Mouse (Mus musculus) neural tube, embryonic 11.5 days (tissue): ENCODE measurements around the gene Dok1. TPM values are rescaled to one million over a fixed set of nuclear protein-coding genes. Genes with fewer than 3 reads are reported as not detected.

Experiments used
- ATAC-seq: fragments of 200-750 bp; cut with Nextera tagmentation; 2 replicates; pipeline ENCODE4 v1.8.0; 2017; ENCODE audit warnings: moderate number of reproducible peaks, mild to moderate bottlenecking, moderate TSS enrichment, moderate library complexity; ENCODE audit not compliant: insufficient read depth, low FRiP score, low TSS enrichment
- DNase-seq: peaks from one replicate; pipeline ENCODE4 v3.0.0-alpha.2; 2015; ENCODE audit warnings: low spot score
- H3K27ac ChIP-seq: fragments of 300-500 bp; sonication (generic); 2 replicates; pipeline ENCODE4 v1.5.1; 2014; ENCODE audit warnings: low read depth, mild to moderate bottlenecking, low read length
- H3K27me3 ChIP-seq: fragments of 300-500 bp; sonication (generic); 2 replicates; pipeline ENCODE4 v1.6.1; 2014; ENCODE audit warnings: mild to moderate bottlenecking, low read length, mixed read lengths; ENCODE audit not compliant: control insufficient read depth, insufficient read depth
- H3K36me3 ChIP-seq: fragments of 300-500 bp; sonication (generic); 2 replicates; pipeline ENCODE4 v1.6.1; 2014; ENCODE audit warnings: mild to moderate bottlenecking, low read length, moderate library complexity, mixed read lengths; ENCODE audit not compliant: control insufficient read depth, insufficient read depth
- H3K4me1 ChIP-seq: fragments of 300-500 bp; sonication (generic); 2 replicates; pipeline ENCODE4 v1.6.1; 2014; ENCODE audit warnings: low read length, mixed read lengths; ENCODE audit not compliant: control insufficient read depth, insufficient read depth
- H3K4me2 ChIP-seq: fragments of 300-500 bp; sonication (generic); 2 replicates; pipeline ENCODE4 v1.6.1; 2014; ENCODE audit warnings: low read depth, mild to moderate bottlenecking, moderate library complexity
- H3K4me3 ChIP-seq: fragments of 300-500 bp; sonication (generic); 2 replicates; pipeline ENCODE4 v1.5.1; 2014; ENCODE audit warnings: low read depth, low read length
- H3K9ac ChIP-seq: fragments of 300-500 bp; sonication (generic); 2 replicates; pipeline ENCODE4 v1.6.1; 2014; ENCODE audit warnings: mild to moderate bottlenecking, low read length
- H3K9me3 ChIP-seq: fragments of 300-500 bp; sonication (generic); 2 replicates; pipeline ENCODE4 v1.6.1; 2016; ENCODE audit warnings: low read length; ENCODE audit not compliant: control insufficient read depth
- WGBS: fragments of 180-500 bp; shearing (Covaris S2); extraction: QIAGEN DNeasy Blood & Tissue Kit; methylation state at CpG from one replicate; pipeline ENCODE4 v1.1.7; 2014; 5-methylcytosine and 5-hydroxymethylcytosine counted together
- polyA plus RNA-seq: library from polyadenylated mRNA; unstranded; fragments of >200 nt; fragmentation: Nextera tagmentation; extraction: Ambion mirVana; gene quantifications from 2 replicates; pipeline ENCODE4 v1.2.1, GENCODE M21; 2014

The Dok1 gene
- polyA plus RNA-seq, 1 experiment from 2014 or later, result 5.6 TPM

GRCm38 (mm10) chr6:83004309-83004708 is 29.0 kb downstream of the Dok1 start:
- Histone ChIP-seq H3K9me3 (no peaks in the 10 kb centered on the region), H3K4me1 (no peaks in the 10 kb centered on the region), H3K36me3 (no peaks in the 10 kb centered on the region), H3K27me3 (no peaks in the 10 kb centered on the region), H3K9ac (no peak overlapping the region), H3K4me2 (no peak overlapping the region), H3K4me3 (no peak overlapping the region), H3K27ac (no peak overlapping the region)
- 77% methylated on average over 2 of the region's 2 CpGs for WGBS
- ATAC-seq, result no peak
- DNase-seq, result no peak

- no peak for ATAC-seq
- Histone ChIP-seq H3K4me2 (no peak overlapping the region), H3K27ac (no peak overlapping the region), H3K36me3 (no peaks in the 10 kb centered on the region), H3K27me3 (no peaks in the 10 kb centered on the region), H3K4me3 (no peak overlapping the region), H3K9me3 (no peaks in the 10 kb centered on the region), H3K9ac (no peak overlapping the region), H3K4me1 (no peaks in the 10 kb centered on the region)
- DNase-seq, result no peak
- 85% methylated on average over 5 of the region's 5 CpGs for WGBS
Measured at GRCm38 (mm10) chr6:83003850-83004249, 29.4 kb downstream of the Dok1 start.

GRCm38 (mm10) chr6:83003082-83003481 is 30.2 kb downstream of the Dok1 start:
- no peak for ATAC-seq
- Histone ChIP-seq H3K27ac (no peak overlapping the region), H3K36me3 (no peaks in the 10 kb centered on the region), H3K9ac (no peak overlapping the region), H3K4me1 (no peaks in the 10 kb centered on the region), H3K4me3 (no peak overlapping the region), H3K4me2 (no peak overlapping the region), H3K27me3 (no peaks in the 10 kb centered on the region), H3K9me3 (no peaks in the 10 kb centered on the region)
- DNase-seq, result no peak
- WGBS, result 96% methylated on average over 1 of the region's 1 CpGs

- ATAC-seq, result no peak
- DNase-seq, result no peak
- Histone ChIP-seq H3K9me3 (no peaks in the 10 kb centered on the region), H3K4me1 (no peaks in the 10 kb centered on the region), H3K36me3 (no peaks in the 10 kb centered on the region), H3K27ac (no peak overlapping the region), H3K9ac (no peak overlapping the region), H3K4me2 (no peak overlapping the region), H3K27me3 (no peaks in the 10 kb centered on the region), H3K4me3 (no peak overlapping the region)
- WGBS, result 76% methylated on average over 8 of the region's 8 CpGs
Measured at GRCm38 (mm10) chr6:82999986-83000385, 33.3 kb downstream of the Dok1 start.

GRCm38 (mm10) chr6:82998326-82998725 is 34.9 kb downstream of the Dok1 start:
- Histone ChIP-seq H3K4me2 (no peak overlapping the region), H3K36me3 (no peaks in the 10 kb centered on the region), H3K4me1 (no peaks in the 10 kb centered on the region), H3K9ac (no peak overlapping the region), H3K27me3 (no peaks in the 10 kb centered on the region), H3K4me3 (no peak overlapping the region), H3K27ac (no peak overlapping the region), H3K9me3 (no peaks in the 10 kb centered on the region)
- WGBS, result 78% methylated on average over 4 of the region's 4 CpGs
- no peak for DNase-seq
- no peak for ATAC-seq

GRCm38 (mm10) chr6:82997511-82998102 is 35.7 kb downstream of the Dok1 start:
- no peak for ATAC-seq
- no peak overlapping the region for H3K9ac ChIP-seq
- 54% methylated on average over 7 of the region's 7 CpGs for WGBS

GRCm38 (mm10) chr6:82996740-82997315 is 36.4 kb downstream of the Dok1 start:
- no peaks in the 10 kb centered on the region for H3K9me3 ChIP-seq
- DNase-seq (peak; percentile 91), ATAC-seq (peak; percentile 81)
- H3K4me2 ChIP-seq, result peak overlapping the region; percentile 25
- H3K27me3 ChIP-seq, result no peaks in the 10 kb centered on the region
- peak overlapping the region; percentile 22; the same call in 1 of the 2 replicates for H3K9ac ChIP-seq
- no peak overlapping the region for H3K27ac ChIP-seq
- no peaks in the 10 kb centered on the region for H3K36me3 ChIP-seq
- no peaks in the 10 kb centered on the region for H3K4me1 ChIP-seq
- H3K4me3 ChIP-seq, result 0 out of 2 replicates have a peak overlapping the region, but pooled peaks have one; percentile 2
- WGBS, result 14% methylated on average over 11 of the region's 11 CpGs

More at GRCm38 (mm10) chr6:82997511-82998102, 35.7 kb downstream of the Dok1 start:
- Histone ChIP-seq H3K4me2 (no peak overlapping the region), H3K4me3 (no peak overlapping the region), H3K9me3 (no peaks in the 10 kb centered on the region), H3K36me3 (no peaks in the 10 kb centered on the region), H3K4me1 (no peaks in the 10 kb centered on the region), H3K27ac (no peak overlapping the region), H3K27me3 (no peaks in the 10 kb centered on the region)
- no peak for DNase-seq

- no peaks in the 10 kb centered on the region for H3K27me3 ChIP-seq
- H3K4me3 ChIP-seq, result no peak overlapping the region
- H3K9ac ChIP-seq, result no peak overlapping the region
- ATAC-seq, result no peak
- 81% methylated on average over 7 of the region's 7 CpGs for WGBS
- no peak overlapping the region for H3K27ac ChIP-seq
- DNase-seq, result no peak
- H3K4me2 ChIP-seq, result no peak overlapping the region
- no peaks in the 10 kb centered on the region for H3K9me3 ChIP-seq
- no peaks in the 10 kb centered on the region for H3K4me1 ChIP-seq
- no peaks in the 10 kb centered on the region for H3K36me3 ChIP-seq
Measured at GRCm38 (mm10) chr6:82994372-82994771, 38.9 kb downstream of the Dok1 start.

GRCm38 (mm10) chr6:82993696-82994095 is 39.6 kb downstream of the Dok1 start:
- no peak overlapping the region for H3K9ac ChIP-seq
- H3K4me2 ChIP-seq, result no peak overlapping the region
- H3K4me1 ChIP-seq, result no peaks in the 10 kb centered on the region
- H3K27me3 ChIP-seq, result no peaks in the 10 kb centered on the region
- 48% methylated on average over 1 of the region's 1 CpGs for WGBS
- no peak overlapping the region for H3K4me3 ChIP-seq
- no peak for DNase-seq
- no peaks in the 10 kb centered on the region for H3K9me3 ChIP-seq
- no peak overlapping the region for H3K27ac ChIP-seq
- H3K36me3 ChIP-seq, result no peaks in the 10 kb centered on the region
- no peak for ATAC-seq
